Mouse (Mus musculus): ENCODE measurements around the gene Dhdds. TPM values are rescaled to one million over a fixed set of nuclear protein-coding genes. Genes with fewer than 3 reads are reported as not detected.

Dhdds gene
- polyA plus RNA-seq, 1 experiment, result 33.9 TPM

DNA sequence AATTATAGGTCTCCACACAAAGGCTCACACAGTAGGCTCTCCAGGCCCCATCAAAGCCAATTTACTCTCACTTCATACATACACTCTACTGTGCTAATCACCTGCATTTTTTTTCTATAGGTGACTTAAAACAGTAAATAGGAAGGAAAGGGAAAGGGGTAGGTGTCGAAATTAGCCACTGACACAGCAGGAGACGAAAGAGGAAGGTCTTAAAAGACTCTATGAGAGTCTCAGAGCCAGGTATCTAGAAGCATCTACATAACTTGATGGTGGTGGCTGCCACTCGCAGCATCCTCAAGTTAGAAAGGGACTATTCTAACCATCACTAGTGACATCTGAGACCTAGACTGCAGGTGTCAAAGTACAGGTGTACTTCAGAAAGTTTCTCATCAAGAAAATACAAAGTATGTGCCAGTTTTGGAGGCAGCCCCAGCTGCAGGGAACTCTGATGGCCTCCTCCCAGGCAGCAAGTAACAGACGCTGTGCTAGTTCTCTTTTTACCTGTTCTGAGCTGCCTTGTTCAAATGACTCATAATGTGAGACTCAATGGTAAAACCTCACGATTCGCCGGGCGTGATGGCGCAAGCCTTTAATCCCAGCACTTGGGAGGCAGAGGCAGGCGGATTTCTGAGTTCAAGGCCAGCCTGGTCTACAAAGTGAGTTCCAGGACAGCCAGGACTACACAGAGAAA, 22.6 kb downstream of the Dhdds start:
- no peak overlapping the region for H3K4me3 ChIP-seq (ENCODE audit: insufficient read depth, low read length)
- TF ChIP-seq POLR2A (IDR thresholded peaks at IDR 0.05; ENCODE audit: low read depth, low read length) (no peak), CTCF (IDR thresholded peaks at IDR 0.05; ENCODE audit: borderline replicate concordance, insufficient read depth, low read length) (no peak)

DNA sequence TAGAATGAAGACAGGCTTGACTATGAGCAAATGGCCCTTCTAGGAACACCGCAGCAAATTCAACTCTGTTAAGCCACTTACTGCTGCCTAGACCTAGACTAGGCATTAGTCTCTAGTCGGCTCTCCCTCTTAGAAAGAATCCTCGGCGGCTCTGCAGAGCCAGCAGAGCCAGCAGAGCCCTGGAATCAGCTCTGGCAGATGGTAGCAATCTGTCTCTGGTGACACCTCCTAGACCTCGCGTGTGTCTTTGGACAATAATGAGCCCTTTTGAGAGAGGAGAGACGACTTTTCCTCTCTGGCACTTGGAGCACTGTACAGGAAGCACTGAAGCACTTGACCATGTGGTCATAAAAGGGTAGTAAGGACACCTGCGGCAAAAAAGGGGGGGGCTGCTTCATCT, 29.0 kb downstream of the Dhdds start:
- Histone ChIP-seq H3K27ac (ENCODE audit: insufficient read depth, low read length) (no peak overlapping the region), H3K4me3 (ENCODE audit: insufficient read depth, low read length) (no peak overlapping the region), H3K4me1 (ENCODE audit: control insufficient read depth, insufficient read depth, low read length) (0 out of 2 replicates have a peak, but pooled peaks cover under 1% of the 10 kb centered on the region)
- no peak for TF ChIP-seq CTCF (IDR thresholded peaks at IDR 0.05; ENCODE audit: borderline replicate concordance, insufficient read depth, low read length)
- no peak for TF ChIP-seq POLR2A (IDR thresholded peaks at IDR 0.05; ENCODE audit: low read depth, low read length)

More for the DNA sequence above, 22.6 kb downstream of the Dhdds start:
- Histone ChIP-seq H3K4me1 (ENCODE audit: control insufficient read depth, insufficient read depth, low read length) (no peaks in the 10 kb centered on the region), H3K27ac (ENCODE audit: insufficient read depth, low read length) (no peak overlapping the region)

DNA sequence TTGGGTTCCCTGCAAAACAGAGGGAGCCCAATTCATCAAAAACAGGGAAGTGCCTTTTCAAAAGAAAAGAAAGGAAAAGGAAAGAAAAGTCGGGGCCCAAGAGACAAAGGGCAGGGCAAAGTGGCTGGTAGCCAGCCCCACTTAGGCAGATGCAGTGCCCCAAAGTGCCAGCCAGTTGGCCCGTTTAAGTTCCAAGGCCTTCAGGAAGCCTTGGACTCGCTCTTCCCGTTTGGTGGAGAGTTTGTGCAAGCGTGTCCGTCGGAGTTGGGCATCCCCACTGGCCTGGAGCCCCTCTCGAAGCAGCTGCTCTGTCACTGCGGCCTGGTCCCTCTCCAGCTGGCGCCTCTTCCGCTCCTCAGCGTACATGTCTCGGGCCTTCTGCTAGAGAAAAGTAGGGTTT, 29.8 kb downstream of the Dhdds start:
- H3K4me3 ChIP-seq (ENCODE audit: insufficient read depth, low read length), result no peak overlapping the region
- H3K27ac ChIP-seq (ENCODE audit: insufficient read depth, low read length), result no peak overlapping the region
- TF ChIP-seq CTCF (IDR thresholded peaks at IDR 0.05; ENCODE audit: borderline replicate concordance, insufficient read depth, low read length), result no peak
- no peak for TF ChIP-seq POLR2A (IDR thresholded peaks at IDR 0.05; ENCODE audit: low read depth, low read length)
- H3K4me1 ChIP-seq (ENCODE audit: control insufficient read depth, insufficient read depth, low read length), result peaks cover 4% of the 10 kb centered on the region; the same call in 1 of the 2 replicates

DNA sequence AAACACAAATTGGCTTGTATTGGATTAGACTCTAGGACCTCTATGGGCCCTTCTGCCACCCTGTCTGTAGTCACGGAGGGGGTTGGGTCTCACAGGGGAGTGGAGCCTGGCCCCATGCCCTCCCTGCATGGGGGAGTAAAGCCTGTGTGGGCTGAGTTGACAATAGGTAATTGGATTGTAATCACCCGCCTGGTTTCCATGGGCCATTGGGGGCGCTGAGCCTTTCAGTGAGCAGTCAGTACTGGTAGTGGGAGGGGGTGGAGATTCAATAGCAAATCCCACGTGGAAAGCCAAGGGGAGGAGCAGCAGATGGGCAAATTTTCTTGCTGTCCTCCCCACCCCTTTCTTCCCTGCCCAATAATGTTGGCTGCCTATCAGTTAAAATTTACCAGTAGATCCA, 30.5 kb downstream of the Dhdds start:
- TF ChIP-seq POLR2A (IDR thresholded peaks at IDR 0.05; ENCODE audit: low read depth, low read length) (no peak), CTCF (IDR thresholded peaks at IDR 0.05; ENCODE audit: borderline replicate concordance, insufficient read depth, low read length) (no peak)
- no peak overlapping the region for H3K27ac ChIP-seq (ENCODE audit: insufficient read depth, low read length)
- H3K4me3 ChIP-seq (ENCODE audit: insufficient read depth, low read length), result no peak overlapping the region
- peaks cover 4% of the 10 kb centered on the region; the same call in 1 of the 2 replicates for H3K4me1 ChIP-seq (ENCODE audit: control insufficient read depth, insufficient read depth, low read length)

DNA sequence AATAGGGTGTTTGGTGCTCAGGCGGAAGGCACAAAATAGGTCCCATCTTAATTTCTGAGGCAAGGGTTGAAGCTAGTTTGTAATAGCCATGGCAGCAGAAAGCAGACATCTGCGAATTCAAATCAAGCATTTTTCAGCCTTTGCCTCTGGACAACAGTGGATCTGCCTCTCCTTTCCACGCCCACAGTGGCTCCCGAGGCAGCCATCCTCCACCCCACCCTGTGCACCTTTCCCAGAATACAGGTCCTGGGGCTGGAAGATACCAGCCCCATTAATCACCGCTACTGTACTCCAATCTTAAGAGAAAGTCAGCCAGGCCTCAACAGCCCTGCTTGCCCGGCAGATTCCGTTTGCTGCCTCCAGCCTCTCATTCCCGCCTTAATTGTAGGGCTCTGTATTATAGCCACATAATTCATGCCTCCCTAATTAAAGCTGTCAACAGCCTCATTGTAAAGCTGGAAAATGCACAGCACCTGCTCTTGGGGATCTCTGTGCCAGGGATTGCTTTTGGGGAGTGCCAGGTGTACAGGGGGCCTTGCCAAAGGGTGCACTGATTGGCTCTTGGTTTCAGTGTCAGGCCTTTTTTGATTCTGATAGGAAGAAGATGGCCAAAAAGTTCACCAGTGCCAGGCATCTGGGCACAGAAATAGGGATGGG, 31.5 kb downstream of the Dhdds start:
- peaks cover 4% of the 10 kb centered on the region; the same call in 1 of the 2 replicates for H3K4me1 ChIP-seq (ENCODE audit: control insufficient read depth, insufficient read depth, low read length)
- TF ChIP-seq POLR2A (IDR thresholded peaks at IDR 0.05; ENCODE audit: low read depth, low read length), result no peak
- TF ChIP-seq CTCF (IDR thresholded peaks at IDR 0.05; ENCODE audit: borderline replicate concordance, insufficient read depth, low read length), result no peak
- H3K4me3 ChIP-seq (ENCODE audit: insufficient read depth, low read length), result no peak overlapping the region
- H3K27ac ChIP-seq (ENCODE audit: insufficient read depth, low read length), result no peak overlapping the region

DNA sequence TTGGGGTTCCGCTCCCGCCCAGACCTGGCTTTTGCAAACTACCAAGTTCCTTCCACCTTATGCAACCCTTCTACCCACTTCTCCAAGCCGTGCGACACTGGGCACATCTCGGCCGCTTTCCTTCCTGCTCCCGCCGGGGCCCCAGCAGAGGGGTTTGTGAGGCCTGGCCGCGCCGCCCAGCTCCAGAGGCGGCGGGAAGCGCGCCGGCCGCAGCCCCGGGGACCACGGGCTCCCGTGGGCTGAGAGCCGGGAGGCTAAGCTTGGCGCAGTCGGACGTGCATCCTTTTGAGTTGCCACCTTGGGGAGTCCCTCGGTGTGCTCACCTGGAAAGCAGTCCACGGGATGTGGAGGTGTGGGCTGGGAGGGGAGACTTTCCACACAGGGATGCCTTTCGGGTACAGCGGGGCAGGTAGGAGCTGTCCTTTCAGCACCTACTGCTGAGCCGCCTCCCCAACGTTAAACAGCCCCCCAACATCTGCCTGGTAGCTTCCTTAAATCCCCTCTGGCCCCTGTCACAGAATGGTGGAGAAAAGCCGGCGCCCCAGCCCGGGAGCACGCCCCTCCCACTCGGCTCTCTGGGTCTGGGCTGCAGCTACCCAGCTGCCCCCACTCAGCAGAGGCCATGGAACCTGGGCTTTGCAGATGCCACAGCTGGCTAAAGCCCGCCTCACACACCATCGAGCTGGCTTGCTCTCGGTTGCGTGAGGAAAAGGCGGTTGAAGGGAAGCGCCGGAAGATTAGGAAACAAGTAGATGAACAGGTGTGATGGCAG, 32.4 kb downstream of the Dhdds start, which contains the start of gene Hmgn2:
Hmgn2 (minus strand) TSS at position 501 of the 772 bp plus-strand sequence.
- peak within 1 kb of the TSS; percentile 96 for H3K27ac ChIP-seq (ENCODE audit: insufficient read depth, low read length)
- peak within 1 kb of the TSS; percentile 48 for H3K4me3 ChIP-seq (ENCODE audit: insufficient read depth, low read length)
- TF ChIP-seq POLR2A (IDR thresholded peaks at IDR 0.05; ENCODE audit: low read depth, low read length) (0 out of 2 replicates have a peak, but pooled peaks have one; percentile 4), CTCF (IDR thresholded peaks at IDR 0.05; ENCODE audit: borderline replicate concordance, insufficient read depth, low read length) (no peak)
- H3K4me1 ChIP-seq (ENCODE audit: control insufficient read depth, insufficient read depth, low read length), result peaks cover 4% of the 10 kb centered on the region

DNA sequence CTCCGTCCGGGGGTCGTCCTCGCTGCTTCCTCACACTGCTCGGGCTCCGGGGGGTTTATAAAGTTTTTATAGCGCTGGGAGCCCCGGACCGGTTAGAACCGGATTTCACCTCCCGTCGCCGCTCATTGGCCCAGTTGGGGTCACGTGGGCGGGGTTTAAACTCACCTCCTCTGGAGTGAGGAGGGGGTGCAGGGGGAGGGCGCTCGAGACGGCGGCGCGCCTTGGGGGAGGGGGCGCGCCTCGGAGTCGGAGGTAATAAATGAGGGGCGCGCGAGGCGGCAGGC, 32.9 kb downstream of the Dhdds start:
- Histone ChIP-seq H3K27ac (ENCODE audit: insufficient read depth, low read length) (peak overlapping the region; percentile 96), H3K4me1 (ENCODE audit: control insufficient read depth, insufficient read depth, low read length) (peaks cover 4% of the 10 kb centered on the region), H3K4me3 (ENCODE audit: insufficient read depth, low read length) (peak overlapping the region; percentile 48)
- TF ChIP-seq POLR2A (IDR thresholded peaks at IDR 0.05; ENCODE audit: low read depth, low read length), result peak; percentile 55; the same call in 1 of the 2 replicates
- no peak for TF ChIP-seq CTCF (IDR thresholded peaks at IDR 0.05; ENCODE audit: borderline replicate concordance, insufficient read depth, low read length)

DNA sequence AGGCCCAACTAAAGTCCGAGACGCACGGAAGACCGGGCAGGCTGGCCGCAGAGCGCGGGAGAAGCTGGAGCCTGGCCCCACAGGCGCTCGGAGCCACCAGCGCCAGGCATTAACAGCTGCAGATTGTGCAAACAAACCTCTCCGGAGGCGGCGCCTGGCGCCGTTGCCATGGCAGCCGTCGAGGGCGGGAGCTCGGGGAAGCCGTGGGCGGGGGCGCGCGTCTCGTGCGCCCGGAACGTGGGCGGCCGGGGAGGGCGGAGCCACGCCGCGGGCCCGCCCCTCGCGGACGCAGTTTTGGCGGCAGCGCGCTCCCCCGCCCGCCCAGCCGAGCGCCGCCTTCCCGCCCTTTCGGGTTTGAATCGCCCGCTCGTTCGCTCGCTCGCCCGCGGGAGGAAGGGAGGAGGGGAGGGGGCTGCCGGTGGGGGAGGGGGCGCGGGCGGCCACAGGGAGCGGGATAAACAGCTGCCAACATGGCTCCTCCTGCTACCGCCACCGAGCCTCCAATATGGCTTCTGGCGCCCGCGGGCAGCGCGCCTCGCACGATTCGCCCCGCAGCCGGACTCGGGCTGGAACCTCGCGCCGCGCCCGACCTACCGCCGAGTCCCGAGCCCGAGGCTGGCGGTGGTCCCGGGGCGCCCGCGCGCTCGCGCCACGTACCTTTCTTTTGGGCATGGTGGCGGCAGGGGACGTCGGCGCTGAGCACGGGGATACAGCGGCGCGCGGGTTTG, 33.4 kb downstream of the Dhdds start:
- H3K4me1 ChIP-seq (ENCODE audit: control insufficient read depth, insufficient read depth, low read length), result peaks cover 4% of the 10 kb centered on the region
- TF ChIP-seq POLR2A (IDR thresholded peaks at IDR 0.05; ENCODE audit: low read depth, low read length), result peak; percentile 54
- TF ChIP-seq CTCF (IDR thresholded peaks at IDR 0.05; ENCODE audit: borderline replicate concordance, insufficient read depth, low read length), result no peak
- H3K4me3 ChIP-seq (ENCODE audit: insufficient read depth, low read length), result peak overlapping the region; percentile 95
- H3K27ac ChIP-seq (ENCODE audit: insufficient read depth, low read length), result peak overlapping the region; percentile 96

DNA sequence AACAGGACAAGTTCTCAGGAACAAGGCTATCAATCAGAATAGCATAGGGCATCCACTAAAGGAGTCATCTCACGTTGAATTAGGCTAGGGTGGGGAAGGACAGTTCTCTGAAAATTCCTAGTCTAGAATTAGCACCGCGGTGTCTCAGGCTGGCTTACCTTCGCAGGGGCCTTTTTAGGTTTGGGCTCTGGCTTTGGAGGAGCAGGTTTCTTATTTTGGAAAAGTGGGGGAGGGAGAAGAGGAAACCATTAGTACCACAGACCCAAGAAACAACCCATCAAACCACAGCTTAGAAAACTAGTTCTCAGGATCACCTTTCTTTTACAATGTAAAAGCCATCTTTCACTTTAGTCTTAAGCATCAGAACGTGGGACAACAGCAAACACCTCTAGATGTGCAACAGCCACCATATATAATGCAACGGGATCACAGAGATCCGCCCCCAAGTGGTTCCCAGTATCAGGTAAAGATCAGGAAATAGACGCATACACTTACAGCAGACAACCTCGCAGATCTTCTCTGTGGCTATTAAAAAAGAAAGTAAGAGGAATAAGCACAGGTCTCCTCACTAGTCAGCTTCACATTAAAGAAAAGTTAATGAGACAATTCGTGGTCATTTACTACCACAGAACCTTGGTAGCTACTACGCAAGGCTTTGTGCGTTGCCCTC, 34.3 kb downstream of the Dhdds start:
- TF ChIP-seq POLR2A (IDR thresholded peaks at IDR 0.05; ENCODE audit: low read depth, low read length) (no peak), CTCF (IDR thresholded peaks at IDR 0.05; ENCODE audit: borderline replicate concordance, insufficient read depth, low read length) (no peak)
- no peak overlapping the region; the same call in 1 of the 2 replicates for H3K27ac ChIP-seq (ENCODE audit: insufficient read depth, low read length)
- peaks cover 4% of the 10 kb centered on the region for H3K4me1 ChIP-seq (ENCODE audit: control insufficient read depth, insufficient read depth, low read length)
- H3K4me3 ChIP-seq (ENCODE audit: insufficient read depth, low read length), result peak overlapping the region; percentile 95

Data from embryonic fibroblast, embryonic 13.5 days (primary cell).